Mouse (Mus musculus) forebrain, embryonic 14.5 days (tissue): ENCODE measurements around the gene Nfix. TPM values are rescaled to one million over a fixed set of nuclear protein-coding genes. Genes with fewer than 3 reads are reported as not detected.
"Not testable (repeated sequence)": the region's sequence is repeated elsewhere in the genome, so short reads cannot be mapped to it uniquely, and the experiment has no call there.

Experiments
- ATAC-seq: fragments of 200-750 bp; cut with Nextera tagmentation; 2 replicates; pipeline ENCODE4 v1.8.0; 2017; ENCODE audit warnings: mild to moderate bottlenecking, moderate library complexity
- DNase-seq: peaks from one replicate; pipeline ENCODE4 v3.0.0-alpha.2; 2015; ENCODE audit warnings: low spot score
- H3K27ac ChIP-seq: fragments of 300-500 bp; sonication (generic); 2 replicates; pipeline ENCODE4 v1.5.1; 2014; ENCODE audit warnings: low read depth, mild to moderate bottlenecking, control low read depth, low read length, moderate library complexity
- H3K27me3 ChIP-seq: fragments of 300-500 bp; sonication (generic); replicated peaks from 2 replicates; pipeline ENCODE4 v1.6.1; 2014; ENCODE audit warnings: low read length, control low read depth, mixed read lengths; ENCODE audit not compliant: control insufficient read depth, insufficient read depth
- H3K36me3 ChIP-seq: fragments of 300-500 bp; sonication (generic); 2 replicates; pipeline ENCODE4 v1.6.1; 2014; ENCODE audit warnings: low read length, control low read depth; ENCODE audit not compliant: control insufficient read depth, insufficient read depth
- H3K4me1 ChIP-seq: fragments of 300-500 bp; sonication (generic); 2 replicates; pipeline ENCODE4 v1.6.1; 2014; ENCODE audit warnings: antibody characterized with exemption, low read length, control low read depth; ENCODE audit not compliant: control insufficient read depth, insufficient read depth
- H3K4me2 ChIP-seq: fragments of 300-500 bp; sonication (generic); 2 replicates; pipeline ENCODE4 v1.6.1; 2014; ENCODE audit warnings: mild to moderate bottlenecking, control low read depth, low read length
- H3K4me3 ChIP-seq: fragments of 300-500 bp; sonication (generic); 2 replicates; pipeline ENCODE4 v1.5.1; 2014; ENCODE audit warnings: low read depth, low read length, control low read depth
- H3K9ac ChIP-seq: fragments of 300-500 bp; sonication (generic); 2 replicates; pipeline ENCODE4 v1.6.1; 2014; ENCODE audit warnings: mild to moderate bottlenecking, low read length, control low read depth, moderate library complexity
- H3K9me3 ChIP-seq: fragments of 300-500 bp; sonication (generic); replicated peaks from 2 replicates; pipeline ENCODE4 v1.6.1; 2016; ENCODE audit warnings: low read length, control low read depth, mixed read lengths; ENCODE audit not compliant: control insufficient read depth
- WGBS: fragments of 180-500 bp; shearing (Covaris S2); extraction: QIAGEN DNeasy Blood & Tissue Kit; methylation state at CpG from one replicate; pipeline ENCODE4 v1.1.7; 2014; 5-methylcytosine and 5-hydroxymethylcytosine counted together
- polyA plus RNA-seq: library from polyadenylated mRNA; unstranded; fragments of >200 nt; fragmentation: Nextera tagmentation; extraction: Ambion mirVana; gene quantifications from 2 replicates; pipeline ENCODE4 v1.2.1, GENCODE M21; 2014

The Nfix gene
- polyA plus RNA-seq, 1 experiment from 2014 or later = 237 TPM

GRCm38 (mm10) chr8:84684537-84684936 lies 115.6 kb downstream of the Nfix start:
- DNase-seq (no peak), ATAC-seq (no peak)
- H3K9me3 ChIP-seq = no peaks in the 10 kb centered on the region
- H3K36me3 ChIP-seq = peaks cover 16% of the 10 kb centered on the region
- 42% methylated on average over 3 of the region's 3 CpGs for WGBS
- no peak overlapping the region for H3K4me2 ChIP-seq
- no peak overlapping the region for H3K27ac ChIP-seq
- H3K9ac ChIP-seq = no peak overlapping the region
- H3K4me1 ChIP-seq = peaks cover 24% of the 10 kb centered on the region
- H3K4me3 ChIP-seq = no peak overlapping the region
- no peaks in the 10 kb centered on the region for H3K27me3 ChIP-seq

GRCm38 (mm10) chr8:84682257-84682656 lies 117.9 kb downstream of the Nfix start:
- no peak overlapping the region for H3K27ac ChIP-seq
- ATAC-seq (no peak), DNase-seq (no peak)
- no peaks in the 10 kb centered on the region for H3K27me3 ChIP-seq
- no peak overlapping the region for H3K9ac ChIP-seq
- peaks cover 19% of the 10 kb centered on the region for H3K36me3 ChIP-seq
- H3K9me3 ChIP-seq = no peaks in the 10 kb centered on the region
- no peak overlapping the region for H3K4me3 ChIP-seq
- 92% methylated on average over 2 of the region's 2 CpGs for WGBS
- no peak overlapping the region for H3K4me2 ChIP-seq
- peaks cover 16% of the 10 kb centered on the region for H3K4me1 ChIP-seq

GRCm38 (mm10) chr8:84681476-84681875 lies 118.7 kb downstream of the Nfix start:
- Histone ChIP-seq H3K9ac (no peak overlapping the region), H3K4me1 (peaks cover 12% of the 10 kb centered on the region), H3K36me3 (peaks cover 24% of the 10 kb centered on the region), H3K27ac (no peak overlapping the region), H3K4me3 (no peak overlapping the region), H3K4me2 (no peak overlapping the region), H3K9me3 (no peaks in the 10 kb centered on the region), H3K27me3 (no peaks in the 10 kb centered on the region)
- ATAC-seq (no peak), DNase-seq (no peak)
- 82% methylated on average over 2 of the region's 2 CpGs for WGBS

- Histone ChIP-seq H3K4me3 (no peak overlapping the region), H3K36me3 (peaks cover 53% of the 10 kb centered on the region), H3K9ac (no peak overlapping the region), H3K4me1 (no peaks in the 10 kb centered on the region), H3K9me3 (no peaks in the 10 kb centered on the region), H3K27me3 (no peaks in the 10 kb centered on the region), H3K27ac (no peak overlapping the region), H3K4me2 (no peak overlapping the region)
- no peak for ATAC-seq
- no peak for DNase-seq
- WGBS = 95% methylated on average over 5 of the region's 5 CpGs
These were observed 122.8 kb downstream of the Nfix start for GRCm38 (mm10) chr8:84677305-84677704.

GRCm38 (mm10) chr8:84670295-84671006 lies 129.7 kb downstream of the Nfix start:
- H3K4me1 ChIP-seq, DNase-seq, H3K9ac ChIP-seq, H3K4me3 ChIP-seq, ATAC-seq, H3K9me3 ChIP-seq, H3K27me3 ChIP-seq, H3K4me2 ChIP-seq, H3K27ac ChIP-seq: not testable (repeated sequence)
- H3K36me3 ChIP-seq = peaks cover 63% of the 10 kb centered on the region
- WGBS = 95% methylated on average over 5 of the region's 5 CpGs

- no peak overlapping the region for H3K9ac ChIP-seq
- no peaks in the 10 kb centered on the region for H3K9me3 ChIP-seq
- H3K4me2 ChIP-seq = no peak overlapping the region
- H3K4me1 ChIP-seq = peaks cover 8% of the 10 kb centered on the region; the same call in 1 of the 2 replicates
- no peaks in the 10 kb centered on the region for H3K27me3 ChIP-seq
- peaks cover 48% of the 10 kb centered on the region for H3K36me3 ChIP-seq
- DNase-seq (no peak), ATAC-seq (no peak)
- H3K4me3 ChIP-seq = no peak overlapping the region
- H3K27ac ChIP-seq = no peak overlapping the region
- 84% methylated on average over 6 of the region's 6 CpGs for WGBS
These were observed 131.2 kb downstream of the Nfix start for GRCm38 (mm10) chr8:84668731-84669485.

- peaks cover 13% of the 10 kb centered on the region; the same call in 1 of the 2 replicates for H3K4me1 ChIP-seq
- WGBS = 85% methylated on average over 1 of the region's 1 CpGs
- no peak overlapping the region for H3K9ac ChIP-seq
- peaks cover 41% of the 10 kb centered on the region for H3K36me3 ChIP-seq
- H3K4me2 ChIP-seq = no peak overlapping the region
- no peaks in the 10 kb centered on the region for H3K9me3 ChIP-seq
- H3K27ac ChIP-seq = no peak overlapping the region
- H3K4me3 ChIP-seq = no peak overlapping the region
- DNase-seq = no peak
- no peaks in the 10 kb centered on the region for H3K27me3 ChIP-seq
- ATAC-seq = no peak
These were observed 132.1 kb downstream of the Nfix start for GRCm38 (mm10) chr8:84668081-84668480.

GRCm38 (mm10) chr8:84665385-84665893 lies 134.7 kb downstream of the Nfix start:
- H3K9ac ChIP-seq = peak overlapping the region; percentile 84
- peak overlapping the region; percentile 69 for H3K4me3 ChIP-seq
- H3K27me3 ChIP-seq = no peaks in the 10 kb centered on the region
- H3K36me3 ChIP-seq = peaks cover 15% of the 10 kb centered on the region; the same call in 1 of the 2 replicates
- H3K4me2 ChIP-seq = peak overlapping the region; percentile 92
- H3K4me1 ChIP-seq = peaks cover 27% of the 10 kb centered on the region
- WGBS = 3% methylated on average over 14 of the region's 14 CpGs
- ATAC-seq = peak; percentile 3; the same call in 1 of the 2 replicates
- H3K9me3 ChIP-seq = no peaks in the 10 kb centered on the region
- DNase-seq = peak; percentile 29
- H3K27ac ChIP-seq = peak overlapping the region; percentile 90
